Mouse (Mus musculus) ES-Bruce4 (cell line): ENCODE data around the gene Gkap1. TPM values are rescaled to one million over a fixed set of nuclear protein-coding genes. Genes with fewer than 3 reads are reported as not detected.

Source experiments
- H3K27ac ChIP-seq: 2 replicates; pipeline ENCODE4 v1.5.1; 2012; ENCODE audit warnings: low read length, inconsistent platforms; ENCODE audit not compliant: insufficient read depth
- H3K27me3 ChIP-seq: 2 replicates; pipeline ENCODE4 v1.6.1; 2012; ENCODE audit warnings: mild to moderate bottlenecking, low read length, inconsistent platforms; ENCODE audit not compliant: control insufficient read depth, poor library complexity, insufficient read depth, severe bottlenecking
- H3K36me3 ChIP-seq: 2 replicates; pipeline ENCODE4 v1.6.1; 2012; ENCODE audit warnings: inconsistent platforms, mild to moderate bottlenecking, low read length, moderate library complexity; ENCODE audit not compliant: control insufficient read depth, poor library complexity, insufficient read depth, severe bottlenecking
- H3K4me1 ChIP-seq: one replicate; pipeline ENCODE4 v1.8.1; 2011; ENCODE audit warnings: low read length; ENCODE audit not compliant: control insufficient read depth, insufficient read depth
- H3K4me3 ChIP-seq: 2 replicates; pipeline ENCODE4 v1.5.1; 2011; ENCODE audit warnings: low read depth, mild to moderate bottlenecking, low read length
- H3K9ac ChIP-seq: 2 replicates; pipeline ENCODE4 v1.6.1; 2012; ENCODE audit warnings: low read depth, mild to moderate bottlenecking, inconsistent platforms; ENCODE audit not compliant: poor library complexity, severe bottlenecking
- H3K9me3 ChIP-seq: replicated peaks from 2 replicates; pipeline ENCODE4 v1.6.1; 2012; ENCODE audit warnings: mild to moderate bottlenecking, low read length, inconsistent platforms; ENCODE audit not compliant: control insufficient read depth, poor library complexity, insufficient read depth, severe bottlenecking
- CTCF ChIP-seq: IDR thresholded peaks from one replicate; pipeline ENCODE4 v1.8.1; 2011; ENCODE audit warnings: low read depth, low read length
- EP300 ChIP-seq: IDR thresholded peaks from 2 replicates; pipeline ENCODE4 v1.6.1; 2011; ENCODE audit warnings: low read depth, low read length; ENCODE audit not compliant: insufficient read depth
- POLR2A ChIP-seq: IDR thresholded peaks from one replicate; pipeline ENCODE4 v1.8.1; 2011; ENCODE audit warnings: low read length; ENCODE audit not compliant: insufficient read depth
- polyA plus RNA-seq: library from polyadenylated mRNA; stranded (reverse); fragments of >200 nt; gene quantifications from 2 replicates; pipeline ENCODE4 v1.2.4, GENCODE M21; 2011; ENCODE audit warnings: low read depth; ENCODE audit not compliant: missing spikeins, insufficient read depth, insufficient read length

Gkap1 gene
- polyA plus RNA-seq, 1 experiment = 44.2 TPM

GRCm38 (mm10) chr13:58187751-58188150, 87.7 kb downstream of the Gkap1 start:
- H3K27ac ChIP-seq = no peak overlapping the region
- no peak overlapping the region for H3K9ac ChIP-seq
- H3K36me3 ChIP-seq = peaks cover 33% of the 10 kb centered on the region
- H3K9me3 ChIP-seq = no peaks in the 10 kb centered on the region
- H3K4me3 ChIP-seq = no peak overlapping the region
- H3K27me3 ChIP-seq = no peaks in the 10 kb centered on the region
- H3K4me1 ChIP-seq = no peaks in the 10 kb centered on the region
- no peak for TF ChIP-seq POLR2A
- no peak for TF ChIP-seq CTCF
- TF ChIP-seq EP300 = no peak

GRCm38 (mm10) chr13:58186281-58186680, 89.2 kb downstream of the Gkap1 start:
- H3K9ac ChIP-seq = no peak overlapping the region
- H3K9me3 ChIP-seq = no peaks in the 10 kb centered on the region
- TF ChIP-seq EP300 = no peak
- TF ChIP-seq CTCF = no peak
- TF ChIP-seq POLR2A = no peak
- H3K27me3 ChIP-seq = no peaks in the 10 kb centered on the region
- H3K4me3 ChIP-seq = no peak overlapping the region
- H3K36me3 ChIP-seq = peaks cover 26% of the 10 kb centered on the region
- H3K4me1 ChIP-seq = no peaks in the 10 kb centered on the region
- H3K27ac ChIP-seq = no peak overlapping the region

DNA sequence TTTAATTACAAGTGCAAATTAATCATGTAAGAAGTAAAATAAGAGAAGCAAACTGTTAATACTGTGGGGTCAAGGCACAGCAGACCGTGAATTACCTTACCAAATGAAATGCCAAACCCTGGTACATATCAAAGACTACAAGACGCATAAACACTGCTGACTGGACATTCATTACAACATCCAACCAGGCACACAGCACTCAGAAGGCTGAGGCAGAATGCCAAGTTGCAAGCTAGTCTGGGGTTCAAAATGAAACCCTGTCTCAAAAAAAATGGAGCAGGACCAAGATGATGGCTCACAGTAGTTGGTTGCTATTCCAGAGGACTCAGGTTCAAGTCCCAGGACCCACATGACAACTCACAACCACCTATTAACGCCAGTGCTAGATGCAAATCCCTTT, 91.4 kb downstream of the Gkap1 start:
- no peak for TF ChIP-seq EP300
- no peak for TF ChIP-seq CTCF
- TF ChIP-seq POLR2A = no peak
- H3K36me3 ChIP-seq = peaks cover 24% of the 10 kb centered on the region
- no peak overlapping the region for H3K9ac ChIP-seq
- H3K27ac ChIP-seq = no peak overlapping the region
- no peaks in the 10 kb centered on the region for H3K4me1 ChIP-seq
- no peaks in the 10 kb centered on the region for H3K9me3 ChIP-seq
- H3K4me3 ChIP-seq = no peak overlapping the region
- H3K27me3 ChIP-seq = no peaks in the 10 kb centered on the region

Other genes with a start within 250 kb of the Gkap1 start
- 0.25 and 0.30 TPM in 2 replicates for gene Klhl3, start 162.1 kb downstream of the Gkap1 start, polyA plus RNA-seq
- gene Hnrnpa0, start 147.1 kb downstream of the Gkap1 start, polyA plus RNA-seq = 166 and 181 TPM in 2 replicates
- gene Idnk, start 118.0 kb downstream of the Gkap1 start, polyA plus RNA-seq = 25.1 and 28.9 TPM in 2 replicates
- 176 and 182 TPM in 2 replicates for gene Ubqln1, start 60.0 kb downstream of the Gkap1 start, polyA plus RNA-seq
- gene Kif27, start 83.4 kb upstream of the Gkap1 start, polyA plus RNA-seq = 1.4 and 2.2 TPM in 2 replicates
- gene 2210016F16Rik, start 109.5 kb upstream of the Gkap1 start, polyA plus RNA-seq = 5.8 and 7.1 TPM in 2 replicates
- gene Rmi1, start 126.5 kb upstream of the Gkap1 start, polyA plus RNA-seq = 31.3 and 31.7 TPM in 2 replicates
- 2,168 and 2,237 TPM in 2 replicates for gene Hnrnpk, start 127.6 kb upstream of the Gkap1 start, polyA plus RNA-seq